Mouse (Mus musculus) neural tube, embryonic 14.5 days (tissue): ENCODE measurements around the gene Ttc7. TPM values are rescaled to one million over a fixed set of nuclear protein-coding genes. Genes with fewer than 3 reads are reported as not detected.

ENCODE experiments used
- ATAC-seq: fragments of 200-750 bp; cut with Nextera tagmentation; 2 replicates; pipeline ENCODE4 v1.8.0; 2017; ENCODE audit warnings: low read depth, mild to moderate bottlenecking, moderate TSS enrichment, moderate library complexity
- H3K27ac ChIP-seq: fragments of 300-500 bp; sonication (generic); 2 replicates; pipeline ENCODE4 v1.5.1; 2014; ENCODE audit warnings: low read depth, mild to moderate bottlenecking, control low read depth, low read length, moderate library complexity, mixed read lengths
- H3K27me3 ChIP-seq: fragments of 300-500 bp; sonication (generic); 2 replicates; pipeline ENCODE4 v1.6.1; 2014; ENCODE audit warnings: low read length; ENCODE audit not compliant: control insufficient read depth, insufficient read depth
- H3K36me3 ChIP-seq: fragments of 300-500 bp; sonication (generic); 2 replicates; pipeline ENCODE4 v1.6.1; 2014; ENCODE audit warnings: low read length, mixed read lengths; ENCODE audit not compliant: control insufficient read depth, insufficient read depth
- H3K4me1 ChIP-seq: fragments of 300-500 bp; sonication (generic); 2 replicates; pipeline ENCODE4 v1.6.1; 2014; ENCODE audit warnings: low read length; ENCODE audit not compliant: control insufficient read depth, insufficient read depth
- H3K4me2 ChIP-seq: fragments of 300-500 bp; sonication (generic); 2 replicates; pipeline ENCODE4 v1.6.1; 2014; ENCODE audit warnings: mild to moderate bottlenecking, low read depth, low read length, control low read depth
- H3K4me3 ChIP-seq: fragments of 300-500 bp; sonication (generic); 2 replicates; pipeline ENCODE4 v1.5.1; 2014; ENCODE audit warnings: low read depth, low read length, control low read depth, mixed read lengths
- H3K9ac ChIP-seq: fragments of 300-500 bp; sonication (generic); replicated peaks from 2 replicates; pipeline ENCODE4 v1.6.1; 2014; ENCODE audit warnings: low read depth, mild to moderate bottlenecking, control low read depth, low read length, mixed read lengths
- H3K9me3 ChIP-seq: fragments of 300-500 bp; sonication (generic); 2 replicates; pipeline ENCODE4 v1.6.1; 2016; ENCODE audit warnings: low read length; ENCODE audit not compliant: control insufficient read depth
- WGBS: fragments of 180-500 bp; shearing (Covaris S2); extraction: QIAGEN DNeasy Blood & Tissue Kit; methylation state at CpG from one replicate; pipeline ENCODE4 v1.1.7; 2014; 5-methylcytosine and 5-hydroxymethylcytosine counted together
- polyA plus RNA-seq: library from polyadenylated mRNA; unstranded; fragments of >200 nt; fragmentation: Nextera tagmentation; extraction: Ambion mirVana; gene quantifications from 2 replicates; pipeline ENCODE4 v1.2.1, GENCODE M21; 2014

The Ttc7 gene
- polyA plus RNA-seq, 1 experiment from 2014 or later, result 7.2 TPM

GRCm38 (mm10) chr17:87305065-87305464 is 22.4 kb downstream of the Ttc7 start:
- H3K9me3 ChIP-seq, result no peaks in the 10 kb centered on the region
- H3K4me2 ChIP-seq, result no peak overlapping the region
- H3K9ac ChIP-seq, result no peak overlapping the region
- H3K36me3 ChIP-seq, result no peaks in the 10 kb centered on the region
- H3K4me3 ChIP-seq, result no peak overlapping the region
- no peak for ATAC-seq
- WGBS, result 94% methylated on average over 8 of the region's 8 CpGs
- no peaks in the 10 kb centered on the region for H3K4me1 ChIP-seq
- no peak overlapping the region for H3K27ac ChIP-seq
- H3K27me3 ChIP-seq, result no peaks in the 10 kb centered on the region

- Histone ChIP-seq H3K27me3 (no peaks in the 10 kb centered on the region), H3K27ac (no peak overlapping the region), H3K4me3 (no peak overlapping the region), H3K36me3 (no peaks in the 10 kb centered on the region), H3K9me3 (no peaks in the 10 kb centered on the region), H3K4me1 (no peaks in the 10 kb centered on the region), H3K4me2 (no peak overlapping the region), H3K9ac (no peak overlapping the region)
- ATAC-seq, result no peak
- whole genome bisulfite sequencing, result 83% methylated on average over 8 of the region's 8 CpGs
These were observed 24.1 kb downstream of the Ttc7 start for GRCm38 (mm10) chr17:87306746-87307145.

DNA sequence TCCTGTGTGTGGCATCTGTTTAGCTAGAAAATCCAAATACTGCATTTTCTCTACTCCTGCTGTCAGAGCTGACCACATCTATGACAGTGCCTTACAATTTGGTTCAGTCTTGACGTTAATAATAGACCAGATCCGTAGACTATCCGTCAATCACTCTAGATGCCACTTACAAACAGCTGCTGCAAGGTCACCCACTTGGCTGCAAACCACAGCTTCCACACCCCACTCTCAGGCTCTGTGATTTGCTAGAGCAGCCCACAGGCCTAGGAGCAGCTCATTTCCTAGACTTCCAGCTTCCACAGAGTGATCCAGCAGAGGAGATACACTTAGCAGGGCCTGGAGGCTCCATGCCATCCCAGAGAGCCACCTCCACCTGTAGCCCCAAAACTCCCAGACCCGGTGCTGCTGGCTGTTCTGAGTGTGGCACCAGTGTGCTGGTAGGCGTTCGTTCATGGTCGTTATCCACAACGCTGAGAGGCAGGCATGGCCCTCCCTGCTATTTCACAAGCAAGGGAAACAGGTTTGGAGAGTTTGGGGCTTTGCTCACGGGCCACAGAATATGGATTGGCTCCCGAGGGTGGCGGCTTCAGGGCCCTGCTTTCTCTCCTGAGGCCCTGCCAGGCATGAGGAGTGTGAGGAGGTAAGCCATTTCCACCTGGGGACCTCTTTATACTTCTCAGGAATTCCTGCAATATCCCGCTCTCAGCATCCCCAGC is 26.5 kb downstream of the Ttc7 start:
- Histone ChIP-seq H3K9me3 (no peaks in the 10 kb centered on the region), H3K27me3 (no peaks in the 10 kb centered on the region), H3K27ac (no peak overlapping the region), H3K4me2 (no peak overlapping the region), H3K4me1 (no peaks in the 10 kb centered on the region), H3K4me3 (no peak overlapping the region), H3K9ac (no peak overlapping the region), H3K36me3 (no peaks in the 10 kb centered on the region)
- WGBS, result 86% methylated on average over 12 of the region's 12 CpGs
- ATAC-seq, result no peak

DNA sequence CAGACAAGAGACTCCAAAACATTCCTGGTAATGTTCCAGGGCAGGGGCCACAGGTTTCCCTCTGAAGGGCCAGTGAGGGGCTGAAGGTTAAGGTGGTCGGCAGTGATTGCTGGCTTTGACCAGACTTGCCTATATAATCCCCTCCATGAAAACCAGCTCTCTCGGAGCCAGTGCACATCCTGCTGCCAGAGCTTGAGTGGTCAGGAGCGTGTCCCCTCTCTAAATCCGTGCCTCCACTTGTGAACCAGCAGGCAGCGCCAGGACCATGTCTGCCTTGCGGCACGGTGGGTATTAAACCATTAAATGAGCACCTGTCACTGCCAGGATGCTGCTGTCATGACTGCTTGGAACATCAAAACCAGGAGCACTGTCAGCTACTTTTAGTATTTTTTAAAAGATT is 27.8 kb downstream of the Ttc7 start:
- Histone ChIP-seq H3K4me1 (no peaks in the 10 kb centered on the region), H3K27me3 (no peaks in the 10 kb centered on the region), H3K36me3 (no peaks in the 10 kb centered on the region), H3K9me3 (no peaks in the 10 kb centered on the region), H3K4me2 (no peak overlapping the region), H3K4me3 (no peak overlapping the region), H3K27ac (no peak overlapping the region), H3K9ac (no peak overlapping the region)
- 89% methylated on average over 7 of the region's 7 CpGs for WGBS
- ATAC-seq, result no peak

GRCm38 (mm10) chr17:87312351-87312750 is 29.7 kb downstream of the Ttc7 start:
- H3K9ac ChIP-seq, result no peak overlapping the region

GRCm38 (mm10) chr17:87312924-87313870 is 30.5 kb downstream of the Ttc7 start:
- Histone ChIP-seq H3K9me3 (no peaks in the 10 kb centered on the region), H3K4me3 (no peak overlapping the region), H3K9ac (no peak overlapping the region), H3K4me1 (no peaks in the 10 kb centered on the region), H3K4me2 (no peak overlapping the region), H3K36me3 (no peaks in the 10 kb centered on the region), H3K27me3 (no peaks in the 10 kb centered on the region), H3K27ac (no peak overlapping the region)
- WGBS, result 67% methylated on average over 18 of the region's 18 CpGs
- ATAC-seq, result no peak

More at GRCm38 (mm10) chr17:87312351-87312750, 29.7 kb downstream of the Ttc7 start:
- H3K4me2 ChIP-seq, result no peak overlapping the region
- ATAC-seq, result no peak
- 43% methylated on average over 12 of the region's 12 CpGs for WGBS
- H3K4me1 ChIP-seq, result no peaks in the 10 kb centered on the region
- no peaks in the 10 kb centered on the region for H3K36me3 ChIP-seq
- H3K27me3 ChIP-seq, result no peaks in the 10 kb centered on the region
- H3K4me3 ChIP-seq, result no peak overlapping the region
- no peaks in the 10 kb centered on the region for H3K9me3 ChIP-seq
- no peak overlapping the region for H3K27ac ChIP-seq

DNA sequence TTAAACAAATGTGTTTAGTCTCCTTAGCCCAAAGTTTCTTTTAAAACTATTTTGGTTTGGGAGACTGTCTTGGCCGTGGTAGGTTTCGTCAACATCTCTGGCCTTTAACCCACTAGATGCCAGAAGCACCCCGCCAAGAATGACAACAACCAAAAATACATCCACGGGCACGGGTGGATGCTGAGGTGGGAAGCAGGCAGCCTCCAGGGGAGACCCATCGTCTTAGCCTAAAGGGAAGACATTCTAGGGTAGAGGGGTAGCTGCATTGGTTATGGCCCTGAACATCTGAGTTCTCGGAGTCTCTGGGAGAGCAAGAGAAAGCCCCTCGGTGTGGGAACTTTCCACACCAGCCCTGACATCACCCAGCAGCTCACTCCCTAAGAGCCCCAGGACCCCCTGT is 31.4 kb downstream of the Ttc7 start:
- ATAC-seq, result no peak
- WGBS, result 87% methylated on average over 8 of the region's 8 CpGs

DNA sequence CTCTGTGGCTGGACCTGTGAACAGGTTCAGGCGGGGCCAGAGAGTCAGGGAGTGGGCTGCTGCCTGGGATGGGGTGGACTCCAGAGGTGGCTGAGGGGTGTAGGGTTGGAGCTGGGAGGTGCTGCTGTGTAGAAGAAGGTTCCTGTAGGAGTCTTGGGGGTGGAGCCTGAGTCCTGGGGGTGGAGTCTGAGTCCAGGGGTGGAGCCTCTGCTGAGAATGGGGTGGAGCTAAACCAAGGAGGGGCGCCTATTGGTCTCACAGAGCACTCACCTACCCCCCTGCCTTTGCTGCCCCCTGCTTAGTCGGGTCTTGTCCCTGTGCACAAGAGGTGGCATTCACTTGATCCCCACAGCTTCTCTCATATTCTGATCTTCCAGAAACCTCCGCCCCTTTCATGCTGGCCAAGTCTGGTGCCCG is 31.9 kb downstream of the Ttc7 start:
- Histone ChIP-seq H3K27ac (no peak overlapping the region), H3K9me3 (no peaks in the 10 kb centered on the region), H3K4me3 (no peak overlapping the region), H3K4me2 (no peak overlapping the region), H3K4me1 (no peaks in the 10 kb centered on the region), H3K27me3 (no peaks in the 10 kb centered on the region), H3K36me3 (no peaks in the 10 kb centered on the region), H3K9ac (no peak overlapping the region)
- ATAC-seq, result peak; percentile 44; the same call in 1 of the 2 replicates
- 64% methylated on average over 5 of the region's 5 CpGs for WGBS

More for the DNA sequence above, 31.4 kb downstream of the Ttc7 start:
- Histone ChIP-seq H3K9ac (no peak overlapping the region), H3K4me3 (no peak overlapping the region), H3K4me2 (no peak overlapping the region), H3K27me3 (no peaks in the 10 kb centered on the region), H3K27ac (no peak overlapping the region), H3K9me3 (no peaks in the 10 kb centered on the region), H3K4me1 (no peaks in the 10 kb centered on the region), H3K36me3 (no peaks in the 10 kb centered on the region)

- H3K36me3 ChIP-seq, result no peaks in the 10 kb centered on the region
- WGBS, result 7% methylated on average over 9 of the region's 9 CpGs
- no peaks in the 10 kb centered on the region for H3K27me3 ChIP-seq
- H3K9ac ChIP-seq, result no peak overlapping the region; the same call in 1 of the 2 replicates
- no peak overlapping the region for H3K27ac ChIP-seq
- H3K9me3 ChIP-seq, result no peaks in the 10 kb centered on the region
- H3K4me2 ChIP-seq, result no peak overlapping the region
- no peaks in the 10 kb centered on the region for H3K4me1 ChIP-seq
- peak; percentile 85 for ATAC-seq
- no peak overlapping the region for H3K4me3 ChIP-seq
These were observed 32.4 kb downstream of the Ttc7 start for GRCm38 (mm10) chr17:87315021-87315531.
